In genomic region chr12:57539551-57539985, GRCm38 (mm10) we compare ENCODE assay signal across 9 mouse cellular contexts. TPM values are rescaled to one million over a fixed set of nuclear protein-coding genes. Genes with fewer than 3 reads are reported as not detected.
DNase-seq lines count a peak whose midpoint lies in the region; ATAC-seq lines count a peak whose summit lies in the region.
"Had no signal": no experiment of that assay in that cellular context is flagged by ENCODE, and none has a peak within 500 bp of the region (broad histone marks: within the 10 kb centered on the region; RNA-seq: fewer than 3 reads in every experiment).

No protein-coding gene starts in this region.

- DNase-seq in adrenal gland, adult 2 months = peak; percentile 13
- DNase-seq in adrenal gland, adult 18-20 months (ENCODE audit: low spot score in 2 of 2) = no peak
- DNase-seq in lung, postnatal 10 days = no peak
- peak; percentile 49 for DNase-seq in liver, embryonic 11.5 days (ENCODE audit: low spot score)
- DNase-seq in spleen, postnatal 10 days (ENCODE audit: low spot score in 2 of 2) = no peak
- no peak for DNase-seq in cerebellum, adult 11 months

- H3K36me3 ChIP-seq in lung, embryonic 15.5 days = no peaks in the 10 kb centered on the region
- no peaks in the 10 kb centered on the region for H3K36me3 ChIP-seq in liver, embryonic 11.5 days (ENCODE audit: control insufficient read depth, insufficient read depth, low read length)
- no peaks in the 10 kb centered on the region for H3K36me3 ChIP-seq in stomach, embryonic 15.5 days

- H3K9ac ChIP-seq in lung, embryonic 15.5 days = peak overlapping the region; percentile 44; the same call in 1 of the 2 replicates
- peak overlapping the region; percentile 40; the same call in 1 of the 2 replicates for H3K9ac ChIP-seq in liver, embryonic 11.5 days (ENCODE audit: low read depth, low read length)
- no peak overlapping the region for H3K9ac ChIP-seq in stomach, embryonic 15.5 days

- WGBS in lung, embryonic 15.5 days = 1% methylated on average over 10 of the region's 10 CpGs
- WGBS in liver, embryonic 11.5 days = 3% methylated on average over 10 of the region's 10 CpGs
- WGBS in stomach, embryonic 15.5 days = 3% methylated on average over 10 of the region's 10 CpGs

- H3K9me3 ChIP-seq in lung, embryonic 15.5 days = no peaks in the 10 kb centered on the region
- H3K9me3 ChIP-seq in liver, embryonic 11.5 days (ENCODE audit: control insufficient read depth, low read length) = no peaks in the 10 kb centered on the region
- H3K9me3 ChIP-seq in stomach, embryonic 15.5 days = no peaks in the 10 kb centered on the region

- 0 out of 2 replicates have a peak, but pooled peaks cover 2% of the 10 kb centered on the region for H3K4me1 ChIP-seq in lung, embryonic 15.5 days
- peaks cover 5% of the 10 kb centered on the region; the same call in 1 of the 2 replicates for H3K4me1 ChIP-seq in liver, embryonic 11.5 days (replicated peaks; ENCODE audit: control insufficient read depth, insufficient read depth, low read length)
- peaks cover 19% of the 10 kb centered on the region for H3K4me1 ChIP-seq in stomach, embryonic 15.5 days

- peak overlapping the region; percentile 33 for H3K4me3 ChIP-seq in lung, embryonic 15.5 days
- peak overlapping the region; percentile 39 for H3K4me3 ChIP-seq in liver, embryonic 11.5 days (ENCODE audit: low read depth, low read length)
- H3K4me3 ChIP-seq in stomach, embryonic 15.5 days (replicated peaks) = peak overlapping the region; percentile 34

- ATAC-seq in lung, embryonic 15.5 days (ENCODE audit: borderline replicate concordance, extremely low read depth, low FRiP score, low TSS enrichment) = no peak
- ATAC-seq in liver, embryonic 11.5 days (replicated peaks; ENCODE audit: low FRiP score) = no peak
- no peak for ATAC-seq in stomach, embryonic 15.5 days (ENCODE audit: insufficient read depth, low FRiP score, low read depth)

- H3K27ac ChIP-seq in lung, embryonic 15.5 days = peak overlapping the region; percentile 57; the same call in 1 of the 2 replicates
- H3K27ac ChIP-seq in liver, embryonic 11.5 days (ENCODE audit: low read depth, low read length) = peak overlapping the region; percentile 77
- H3K27ac ChIP-seq in stomach, embryonic 15.5 days = peak overlapping the region; percentile 67

- peaks cover 78% of the 10 kb centered on the region for H3K27me3 ChIP-seq in lung, embryonic 15.5 days
- peaks cover 93% of the 10 kb centered on the region for H3K27me3 ChIP-seq in liver, embryonic 11.5 days (replicated peaks; ENCODE audit: control insufficient read depth, insufficient read depth, low read length)
- peaks cover 65% of the 10 kb centered on the region for H3K27me3 ChIP-seq in stomach, embryonic 15.5 days (replicated peaks)

- peak overlapping the region; percentile 61 for H3K4me2 ChIP-seq in lung, embryonic 15.5 days
- peak overlapping the region; percentile 61 for H3K4me2 ChIP-seq in liver, embryonic 11.5 days
- peak overlapping the region; percentile 52 for H3K4me2 ChIP-seq in stomach, embryonic 15.5 days

RNA-seq across cellular contexts. Expression of gene Foxa1, which starts 7.1 kb away (rescaled TPM):
- not detected for total RNA-seq in adrenal gland, adult 2 months (2021)
- polyA plus RNA-seq in adrenal gland, adult 2 months (2012; rRNA removed) = 0.03 TPM in 1 of 2 replicates, not detected in the other
- total RNA-seq in adrenal gland, adult 18-20 months (2021) = not detected
- 14.8 and 18.0 TPM in 2 replicates for polyA plus RNA-seq in lung, embryonic 15.5 days (2015; fragmentation: Nextera tagmentation; extraction: Ambion mirVana)
- 3.4 and 3.5 TPM in 2 replicates for polyA plus RNA-seq in liver, embryonic 11.5 days (2014; fragmentation: Nextera tagmentation; extraction: Ambion mirVana)
- 23.2 and 27.1 TPM in 2 replicates for polyA plus RNA-seq in stomach, embryonic 15.5 days (2015; fragmentation: Nextera tagmentation; extraction: Ambion mirVana)
- total RNA-seq: left cerebral cortex, adult 18-20 months had no signal

RNA-seq across cellular contexts. Expression of gene Ttc6, which starts 24.3 kb away (rescaled TPM):
- not detected for total RNA-seq in adrenal gland, adult 2 months (2021)
- not detected in 2 replicates for polyA plus RNA-seq in adrenal gland, adult 2 months (2012; rRNA removed)
- total RNA-seq in adrenal gland, adult 18-20 months (2021) = not detected
- polyA plus RNA-seq in lung, embryonic 15.5 days (2015; fragmentation: Nextera tagmentation; extraction: Ambion mirVana) = 5.9 and 7.4 TPM in 2 replicates
- 0.38 and 0.47 TPM in 2 replicates for polyA plus RNA-seq in liver, embryonic 11.5 days (2014; fragmentation: Nextera tagmentation; extraction: Ambion mirVana)
- polyA plus RNA-seq in stomach, embryonic 15.5 days (2015; fragmentation: Nextera tagmentation; extraction: Ambion mirVana) = 3.8 and 4.2 TPM in 2 replicates

Comparison
In these comparisons a context has a peak if more than half of its experiments do, and no peak if none do; other contexts are left out.
1. DNase-seq: peak in adrenal gland, adult 2 months (single experiment) and liver, embryonic 11.5 days (single experiment); none in adrenal gland, adult 18-20 months (0 of 2), lung, postnatal 10 days (single experiment), spleen, postnatal 10 days (0 of 2) and cerebellum, adult 11 months (single experiment).
2. Peak in every context shown above with its lines, with median percentiles within 50 percentile points of each other: H3K27ac ChIP-seq, H3K4me2 ChIP-seq and H3K4me3 ChIP-seq.